ENCODE assay signal across 24 mouse cellular contexts in genomic region chr11:102312586-102312985, GRCm38 (mm10). TPM values are rescaled to one million over a fixed set of nuclear protein-coding genes. Genes with fewer than 3 reads are reported as not detected.
DNase-seq lines count a peak whose midpoint lies in the region; ATAC-seq and TF ChIP-seq lines count a peak whose summit lies in the region.
"Had no signal": no experiment of that assay in that cellular context is flagged by ENCODE, and none has a peak within 500 bp of the region (broad histone marks: within the 10 kb centered on the region; RNA-seq: fewer than 3 reads in every experiment).

No protein-coding gene starts in this region.

- DNase-seq in embryonic facial prominence, embryonic 10.5 days (ENCODE audit: low spot score) = no peak
- no peak for DNase-seq in liver, embryonic 11.5 days (ENCODE audit: low spot score)
- no peak for DNase-seq in liver, postnatal 0 days
- DNase-seq in spleen, postnatal 4 days (ENCODE audit: low spot score in 2 of 2) = peak; percentile 11 to 60
- DNase-seq in spleen, adult 12 weeks (ENCODE audit: low spot score) = no peak
- no peak for DNase-seq in lung, postnatal 10 days
- DNase-seq: adrenal gland, adult 8-10 months; adrenal gland, postnatal 36 days; B cell, adult 2 months; cerebellum, adult 11 months; cerebellum, adult 8-10 months; cerebellum, postnatal 14 days; embryo, embryonic 11 days; gastrocnemius, postnatal 10 days; heart, adult 18-20 months had no signal

- ATAC-seq in embryonic facial prominence, embryonic 13.5 days (ENCODE audit: insufficient number of reproducible peaks, insufficient read depth, low FRiP score, low TSS enrichment, low read depth) = no peak
- no peak for ATAC-seq in liver, embryonic 11.5 days (replicated peaks; ENCODE audit: low FRiP score)
- ATAC-seq in liver, postnatal 0 days = no peak
- ATAC-seq in liver, embryonic 16.5 days (ENCODE audit: low read depth) = no peak
- ATAC-seq: CD4-positive, CD25-positive, alpha-beta regulatory T cell, adult 4 months; forebrain, embryonic 16.5 days had no signal

- no peak for TF ChIP-seq CTCF in liver, postnatal 0 days (IDR thresholded peaks at IDR 0.05; ENCODE audit: low read depth)

- 0 out of 2 replicates have a peak overlapping the region, but pooled peaks have one; percentile 41 for H3K9ac ChIP-seq in embryonic facial prominence, embryonic 13.5 days
- no peak overlapping the region for H3K9ac ChIP-seq in liver, embryonic 11.5 days (ENCODE audit: low read depth, low read length)
- no peak overlapping the region for H3K9ac ChIP-seq in liver, postnatal 0 days (replicated peaks)
- 0 out of 2 replicates have a peak overlapping the region, but pooled peaks have one; percentile 6 for H3K9ac ChIP-seq in liver, embryonic 16.5 days (ENCODE audit: low read depth, low read length)
- H3K9ac ChIP-seq: embryonic facial prominence, embryonic 12.5 days; forebrain, embryonic 12.5 days had no signal

- peaks cover 71% of the 10 kb centered on the region for H3K36me3 ChIP-seq in embryonic facial prominence, embryonic 13.5 days
- H3K36me3 ChIP-seq in embryonic facial prominence, embryonic 10.5 days (replicated peaks) = peaks cover 82% of the 10 kb centered on the region
- H3K36me3 ChIP-seq in liver, embryonic 11.5 days (ENCODE audit: control insufficient read depth, insufficient read depth, low read length) = peaks cover 32% of the 10 kb centered on the region
- H3K36me3 ChIP-seq in liver, postnatal 0 days (replicated peaks; ENCODE audit: insufficient read depth, low read length) = peaks cover 61% of the 10 kb centered on the region
- H3K36me3 ChIP-seq in liver, embryonic 16.5 days (ENCODE audit: control insufficient read depth, insufficient read depth) = peaks cover 52% of the 10 kb centered on the region

- no peak for TF ChIP-seq EP300 in liver, postnatal 0 days (IDR thresholded peaks at IDR 0.05; ENCODE audit: low read depth)

- no peak overlapping the region for H3K4me3 ChIP-seq in embryonic facial prominence, embryonic 13.5 days
- no peak overlapping the region for H3K4me3 ChIP-seq in embryonic facial prominence, embryonic 10.5 days
- H3K4me3 ChIP-seq in liver, embryonic 11.5 days (ENCODE audit: low read depth, low read length) = no peak overlapping the region
- H3K4me3 ChIP-seq in liver, postnatal 0 days (ENCODE audit: low read depth, low read length) = no peak overlapping the region
- H3K4me3 ChIP-seq in liver, embryonic 16.5 days (ENCODE audit: low read depth, low read length) = no peak overlapping the region
- H3K4me3 ChIP-seq: embryonic facial prominence, embryonic 12.5 days; forebrain, embryonic 12.5 days; hindbrain, embryonic 10.5 days had no signal

- 78% methylated on average over 6 of the region's 6 CpGs for WGBS in embryonic facial prominence, embryonic 13.5 days
- WGBS in embryonic facial prominence, embryonic 10.5 days = 83% methylated on average over 6 of the region's 6 CpGs
- 79% methylated on average over 6 of the region's 6 CpGs for WGBS in liver, embryonic 11.5 days
- 78% methylated on average over 6 of the region's 6 CpGs for WGBS in liver, postnatal 0 days (ENCODE audit: insufficient replicate concordance)
- 80% methylated on average over 6 of the region's 6 CpGs for WGBS in liver, embryonic 16.5 days (ENCODE audit: insufficient replicate concordance)

- H3K4me1 ChIP-seq in embryonic facial prominence, embryonic 13.5 days = peaks cover 46% of the 10 kb centered on the region
- peaks cover 58% of the 10 kb centered on the region for H3K4me1 ChIP-seq in embryonic facial prominence, embryonic 10.5 days
- H3K4me1 ChIP-seq in liver, embryonic 11.5 days (replicated peaks; ENCODE audit: control insufficient read depth, insufficient read depth, low read length) = peaks cover 45% of the 10 kb centered on the region
- peaks cover 40% of the 10 kb centered on the region for H3K4me1 ChIP-seq in liver, postnatal 0 days (ENCODE audit: insufficient read depth)
- peaks cover 49% of the 10 kb centered on the region for H3K4me1 ChIP-seq in liver, embryonic 16.5 days (ENCODE audit: control insufficient read depth, low read depth, low read length)

- H3K27ac ChIP-seq in embryonic facial prominence, embryonic 13.5 days = no peak overlapping the region
- no peak overlapping the region for H3K27ac ChIP-seq in embryonic facial prominence, embryonic 10.5 days (replicated peaks)
- H3K27ac ChIP-seq in liver, embryonic 11.5 days (ENCODE audit: low read depth, low read length) = peak overlapping the region; percentile 6; the same call in 1 of the 2 replicates
- no peak overlapping the region for H3K27ac ChIP-seq in liver, postnatal 0 days (ENCODE audit: low read depth)
- no peak overlapping the region for H3K27ac ChIP-seq in liver, embryonic 16.5 days (ENCODE audit: low read length)
- H3K27ac ChIP-seq: embryonic facial prominence, embryonic 12.5 days; hindbrain, embryonic 10.5 days had no signal

- no peak overlapping the region for H3K4me2 ChIP-seq in embryonic facial prominence, embryonic 13.5 days
- H3K4me2 ChIP-seq in liver, embryonic 11.5 days = no peak overlapping the region
- no peak overlapping the region for H3K4me2 ChIP-seq in liver, postnatal 0 days (ENCODE audit: low read depth, low read length)
- no peak overlapping the region for H3K4me2 ChIP-seq in liver, embryonic 16.5 days (ENCODE audit: low read depth, low read length)
- H3K4me2 ChIP-seq: embryonic facial prominence, embryonic 12.5 days; forebrain, embryonic 12.5 days; heart, embryonic 11.5 days had no signal

- H3K9me3 ChIP-seq in embryonic facial prominence, embryonic 13.5 days = no peaks in the 10 kb centered on the region
- H3K9me3 ChIP-seq in embryonic facial prominence, embryonic 10.5 days = no peaks in the 10 kb centered on the region
- H3K9me3 ChIP-seq in liver, embryonic 11.5 days (ENCODE audit: control insufficient read depth, low read length) = no peaks in the 10 kb centered on the region
- H3K9me3 ChIP-seq in liver, postnatal 0 days (ENCODE audit: low read length) = no peaks in the 10 kb centered on the region
- no peaks in the 10 kb centered on the region for H3K9me3 ChIP-seq in liver, embryonic 16.5 days (replicated peaks; ENCODE audit: control insufficient read depth, low read length)
- H3K9me3 ChIP-seq: embryonic facial prominence, embryonic 12.5 days; forebrain, embryonic 12.5 days; G1E; hindbrain, embryonic 10.5 days had no signal

- no peaks in the 10 kb centered on the region for H3K27me3 ChIP-seq in embryonic facial prominence, embryonic 13.5 days
- no peaks in the 10 kb centered on the region for H3K27me3 ChIP-seq in embryonic facial prominence, embryonic 10.5 days (replicated peaks; ENCODE audit: low read depth, poor library complexity, severe bottlenecking)
- no peaks in the 10 kb centered on the region for H3K27me3 ChIP-seq in liver, embryonic 11.5 days (replicated peaks; ENCODE audit: control insufficient read depth, insufficient read depth, low read length)
- no peaks in the 10 kb centered on the region for H3K27me3 ChIP-seq in liver, postnatal 0 days (ENCODE audit: insufficient read depth, low read length)
- no peaks in the 10 kb centered on the region for H3K27me3 ChIP-seq in liver, embryonic 16.5 days (ENCODE audit: control insufficient read depth, insufficient read depth, low read depth, low read length)
- H3K27me3 ChIP-seq: embryonic facial prominence, embryonic 12.5 days; forebrain, embryonic 12.5 days had no signal

RNA-seq across cellular contexts. Expression of gene Ubtf, which starts 7.0 kb away (rescaled TPM):
- polyA plus RNA-seq in embryonic facial prominence, embryonic 13.5 days (2015; fragmentation: Nextera tagmentation; extraction: Ambion mirVana) = 88.5 and 93.6 TPM in 2 replicates
- polyA plus RNA-seq in embryonic facial prominence, embryonic 10.5 days (2016; fragmentation: Nextera tagmentation; extraction: Ambion mirVana) = 94.2 and 96.3 TPM in 2 replicates
- 104 and 108 TPM in 2 replicates for polyA plus RNA-seq in liver, embryonic 11.5 days (2014; fragmentation: Nextera tagmentation; extraction: Ambion mirVana)
- polyA plus RNA-seq in liver, postnatal 0 days (2015; fragmentation: Nextera tagmentation; extraction: Ambion mirVana) = 32.4 and 32.5 TPM in 2 replicates
- polyA plus RNA-seq in liver, embryonic 16.5 days (2015; fragmentation: Nextera tagmentation; extraction: Ambion mirVana) = 44.5 and 46.4 TPM in 2 replicates

RNA-seq across cellular contexts. Expression of gene Atxn7l3, which starts 16.2 kb away (rescaled TPM):
- polyA plus RNA-seq in embryonic facial prominence, embryonic 13.5 days (2015; fragmentation: Nextera tagmentation; extraction: Ambion mirVana) = 21.6 and 23.8 TPM in 2 replicates
- polyA plus RNA-seq in embryonic facial prominence, embryonic 10.5 days (2016; fragmentation: Nextera tagmentation; extraction: Ambion mirVana) = 15.6 and 18.2 TPM in 2 replicates
- polyA plus RNA-seq in liver, embryonic 11.5 days (2014; fragmentation: Nextera tagmentation; extraction: Ambion mirVana) = 11.4 and 14.7 TPM in 2 replicates
- 4.5 and 4.6 TPM in 2 replicates for polyA plus RNA-seq in liver, postnatal 0 days (2015; fragmentation: Nextera tagmentation; extraction: Ambion mirVana)
- 3.0 and 3.2 TPM in 2 replicates for polyA plus RNA-seq in liver, embryonic 16.5 days (2015; fragmentation: Nextera tagmentation; extraction: Ambion mirVana)

RNA-seq across cellular contexts. Expression of gene Tmub2, which starts 27.9 kb away (rescaled TPM):
- 51.8 and 54.8 TPM in 2 replicates for polyA plus RNA-seq in embryonic facial prominence, embryonic 13.5 days (2015; fragmentation: Nextera tagmentation; extraction: Ambion mirVana)
- 45.2 and 46.2 TPM in 2 replicates for polyA plus RNA-seq in embryonic facial prominence, embryonic 10.5 days (2016; fragmentation: Nextera tagmentation; extraction: Ambion mirVana)
- polyA plus RNA-seq in liver, embryonic 11.5 days (2014; fragmentation: Nextera tagmentation; extraction: Ambion mirVana) = 41.6 and 44.8 TPM in 2 replicates
- polyA plus RNA-seq in liver, postnatal 0 days (2015; fragmentation: Nextera tagmentation; extraction: Ambion mirVana) = 19.4 and 20.8 TPM in 2 replicates
- 26.7 and 28.5 TPM in 2 replicates for polyA plus RNA-seq in liver, embryonic 16.5 days (2015; fragmentation: Nextera tagmentation; extraction: Ambion mirVana)

RNA-seq across cellular contexts. Expression of gene Asb16, which starts 44.0 kb away (rescaled TPM):
- polyA plus RNA-seq in embryonic facial prominence, embryonic 13.5 days (2015; fragmentation: Nextera tagmentation; extraction: Ambion mirVana) = 0.11 and 0.18 TPM in 2 replicates
- 0.09 and 0.10 TPM in 2 replicates for polyA plus RNA-seq in embryonic facial prominence, embryonic 10.5 days (2016; fragmentation: Nextera tagmentation; extraction: Ambion mirVana)
- polyA plus RNA-seq in liver, embryonic 11.5 days (2014; fragmentation: Nextera tagmentation; extraction: Ambion mirVana) = 0.05 and 0.12 TPM in 2 replicates
- not detected in 2 replicates for polyA plus RNA-seq in liver, postnatal 0 days (2015; fragmentation: Nextera tagmentation; extraction: Ambion mirVana)
- 0.04 TPM in 1 of 2 replicates, not detected in the other for polyA plus RNA-seq in liver, embryonic 16.5 days (2015; fragmentation: Nextera tagmentation; extraction: Ambion mirVana)
- polyA plus RNA-seq: CD4-positive, CD25-positive, alpha-beta regulatory T cell, adult 4 months; forebrain, embryonic 12.5 days; forebrain, embryonic 16.5 days; G1E had no signal

RNA-seq across cellular contexts. Expression of gene Slc4a1, which starts 53.4 kb away (rescaled TPM):
- polyA plus RNA-seq in embryonic facial prominence, embryonic 13.5 days (2015; fragmentation: Nextera tagmentation; extraction: Ambion mirVana) = 6.3 and 16.6 TPM in 2 replicates
- 29.7 and 33.8 TPM in 2 replicates for polyA plus RNA-seq in embryonic facial prominence, embryonic 10.5 days (2016; fragmentation: Nextera tagmentation; extraction: Ambion mirVana)
- 191 and 229 TPM in 2 replicates for polyA plus RNA-seq in liver, embryonic 11.5 days (2014; fragmentation: Nextera tagmentation; extraction: Ambion mirVana)
- polyA plus RNA-seq in liver, postnatal 0 days (2015; fragmentation: Nextera tagmentation; extraction: Ambion mirVana) = 311 and 329 TPM in 2 replicates
- 1,073 and 1,144 TPM in 2 replicates for polyA plus RNA-seq in liver, embryonic 16.5 days (2015; fragmentation: Nextera tagmentation; extraction: Ambion mirVana)
- polyA plus RNA-seq: CD4-positive, CD25-positive, alpha-beta regulatory T cell, adult 4 months had no signal

Comparison
In these comparisons a context has a peak if more than half of its experiments do, and no peak if none do; other contexts are left out.
1. H3K9ac ChIP-seq: peak in embryonic facial prominence, embryonic 13.5 days (single experiment) and liver, embryonic 16.5 days (single experiment); none in liver, embryonic 11.5 days (single experiment) and liver, postnatal 0 days (single experiment).
2. DNase-seq: peak in spleen, postnatal 4 days (2 of 2); none in embryonic facial prominence, embryonic 10.5 days (single experiment), liver, embryonic 11.5 days (single experiment), liver, postnatal 0 days (single experiment), spleen, adult 12 weeks (single experiment) and lung, postnatal 10 days (single experiment).